Mouse (Mus musculus) stomach, postnatal 0 days (tissue): ENCODE data around the gene Adamtsl1. TPM values are rescaled to one million over a fixed set of nuclear protein-coding genes. Genes with fewer than 3 reads are reported as not detected.

Experiments used
- ATAC-seq: fragments of 200-750 bp; cut with Nextera tagmentation; 2 replicates; pipeline ENCODE4 v1.8.0; 2017; ENCODE audit not compliant: low FRiP score, low TSS enrichment
- DNase-seq: peaks from one replicate; pipeline ENCODE4 v3.0.0-alpha.2; 2016; ENCODE audit warnings: low spot score
- H3K27ac ChIP-seq: fragments of 300-500 bp; sonication (generic); replicated peaks from 2 replicates; pipeline ENCODE4 v1.5.1; 2014; ENCODE audit warnings: mild to moderate bottlenecking, control low read depth
- H3K27me3 ChIP-seq: fragments of 300-500 bp; sonication (generic); 2 replicates; pipeline ENCODE4 v1.6.1; 2014; ENCODE audit warnings: low read length; ENCODE audit not compliant: control insufficient read depth, insufficient read depth
- H3K36me3 ChIP-seq: fragments of 300-500 bp; sonication (generic); 2 replicates; pipeline ENCODE4 v1.6.1; 2014; ENCODE audit warnings: low read length, mixed read lengths; ENCODE audit not compliant: control insufficient read depth, insufficient read depth
- H3K4me1 ChIP-seq: fragments of 300-500 bp; sonication (generic); replicated peaks from 2 replicates; pipeline ENCODE4 v1.6.1; 2014; ENCODE audit warnings: antibody characterized with exemption; ENCODE audit not compliant: control insufficient read depth, insufficient read depth
- H3K4me2 ChIP-seq: fragments of 300-500 bp; sonication (generic); replicated peaks from 2 replicates; pipeline ENCODE4 v1.6.1; 2014; ENCODE audit warnings: low read depth, mild to moderate bottlenecking, control low read depth, moderate library complexity
- H3K4me3 ChIP-seq: fragments of 300-500 bp; sonication (generic); 2 replicates; pipeline ENCODE4 v1.5.1; 2014; ENCODE audit warnings: low read depth, low read length, control low read depth
- H3K9ac ChIP-seq: fragments of 300-500 bp; sonication (generic); 2 replicates; pipeline ENCODE4 v1.6.1; 2014; ENCODE audit warnings: mild to moderate bottlenecking, low read length, control low read depth, mixed read lengths
- H3K9me3 ChIP-seq: fragments of 300-500 bp; sonication (generic); 2 replicates; pipeline ENCODE4 v1.6.1; 2016; ENCODE audit warnings: low read length; ENCODE audit not compliant: control insufficient read depth
- CTCF ChIP-seq: IDR thresholded peaks from 2 replicates; pipeline ENCODE4 v1.5.1; 2016; ENCODE audit warnings: antibody characterized with exemption, low read depth, mild to moderate bottlenecking, moderate library complexity
- EP300 ChIP-seq: optimal IDR thresholded peaks from 2 replicates; pipeline ENCODE3; 2016; ENCODE audit warnings: antibody characterized with exemption
- WGBS: fragments of 180-500 bp; shearing (Covaris S2); extraction: QIAGEN DNeasy Blood & Tissue Kit; methylation state at CpG from one replicate; pipeline ENCODE4 v1.1.7; 2014; 5-methylcytosine and 5-hydroxymethylcytosine counted together
- polyA plus RNA-seq: library from polyadenylated mRNA; unstranded; fragments of >200 nt; fragmentation: Nextera tagmentation; extraction: Ambion mirVana; gene quantifications from 2 replicates; pipeline ENCODE4 v1.2.1, GENCODE M21; 2015

The Adamtsl1 gene
- polyA plus RNA-seq, 1 experiment from 2014 or later: 7.3 TPM

DNA sequence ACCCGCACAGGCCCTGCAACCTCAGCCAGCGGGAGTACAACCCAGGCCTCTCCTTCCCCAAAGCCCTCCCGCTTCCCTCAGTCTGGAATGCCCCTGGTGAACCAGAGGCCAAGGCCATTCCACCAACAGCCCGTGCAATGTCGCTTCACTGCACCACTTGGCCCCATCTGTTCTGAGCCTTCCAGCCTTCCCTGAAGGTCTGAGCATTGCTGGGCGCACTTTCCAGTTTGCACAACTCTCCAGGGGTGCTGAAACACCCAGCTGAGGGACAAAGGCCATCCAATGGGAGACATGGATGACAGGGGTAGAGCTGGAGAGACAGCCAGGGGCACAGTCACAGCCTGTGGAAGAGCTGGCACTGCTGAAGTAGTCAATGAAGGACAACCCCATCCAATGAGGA lies 365.4 kb downstream of the Adamtsl1 start:
- ATAC-seq: no peak
- TF ChIP-seq EP300 (no peak), CTCF (no peak)
- DNase-seq: no peak
- Histone ChIP-seq H3K27me3 (no peaks in the 10 kb centered on the region), H3K4me1 (no peaks in the 10 kb centered on the region), H3K27ac (no peak overlapping the region), H3K4me2 (no peak overlapping the region), H3K4me3 (no peak overlapping the region), H3K9ac (no peak overlapping the region), H3K9me3 (no peaks in the 10 kb centered on the region), H3K36me3 (no peaks in the 10 kb centered on the region)
- 60% methylated on average over 6 of the region's 6 CpGs for WGBS

DNA sequence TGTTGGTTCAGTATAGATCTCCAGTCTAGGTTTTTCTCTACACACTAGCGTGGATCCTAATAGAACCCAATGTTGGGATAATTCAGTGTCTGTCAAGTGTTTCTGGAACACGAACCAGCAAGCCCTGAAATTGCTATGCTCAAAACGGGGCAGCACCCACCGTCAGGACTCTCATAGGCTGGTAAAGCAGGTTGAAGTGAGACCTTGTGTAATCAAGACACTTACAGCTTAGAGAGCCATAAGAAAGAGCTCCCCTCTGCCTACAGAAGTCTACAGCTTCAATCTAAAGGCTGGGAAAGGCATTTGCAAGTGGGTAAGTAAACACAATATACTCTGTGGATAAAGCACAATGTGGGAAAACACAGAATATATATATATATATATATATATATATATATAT lies 367.3 kb downstream of the Adamtsl1 start:
- Histone ChIP-seq H3K4me1 (no peaks in the 10 kb centered on the region), H3K36me3 (no peaks in the 10 kb centered on the region), H3K9me3 (no peaks in the 10 kb centered on the region), H3K4me2 (no peak overlapping the region), H3K9ac (no peak overlapping the region), H3K27me3 (no peaks in the 10 kb centered on the region), H3K4me3 (no peak overlapping the region), H3K27ac (no peak overlapping the region)
- ATAC-seq (no peak), DNase-seq (no peak)
- no peak for TF ChIP-seq EP300
- TF ChIP-seq CTCF: no peak
- WGBS: 85% methylated on average over 4 of the region's 4 CpGs

GRCm38 (mm10) chr4:85884031-85884430 lies 370.1 kb downstream of the Adamtsl1 start:
- Histone ChIP-seq H3K27me3 (no peaks in the 10 kb centered on the region), H3K4me1 (no peaks in the 10 kb centered on the region), H3K36me3 (no peaks in the 10 kb centered on the region), H3K27ac (no peak overlapping the region), H3K9me3 (no peaks in the 10 kb centered on the region), H3K4me3 (no peak overlapping the region), H3K9ac (no peak overlapping the region), H3K4me2 (no peak overlapping the region)
- ATAC-seq (no peak), DNase-seq (no peak)
- 44% methylated on average over 4 of the region's 4 CpGs for WGBS
- TF ChIP-seq EP300 (no peak), CTCF (no peak)

- no peak overlapping the region for H3K4me3 ChIP-seq
- 80% methylated on average over 2 of the region's 2 CpGs for WGBS
Observed at GRCm38 (mm10) chr4:85889877-85890598, 376.1 kb downstream of the Adamtsl1 start.

DNA sequence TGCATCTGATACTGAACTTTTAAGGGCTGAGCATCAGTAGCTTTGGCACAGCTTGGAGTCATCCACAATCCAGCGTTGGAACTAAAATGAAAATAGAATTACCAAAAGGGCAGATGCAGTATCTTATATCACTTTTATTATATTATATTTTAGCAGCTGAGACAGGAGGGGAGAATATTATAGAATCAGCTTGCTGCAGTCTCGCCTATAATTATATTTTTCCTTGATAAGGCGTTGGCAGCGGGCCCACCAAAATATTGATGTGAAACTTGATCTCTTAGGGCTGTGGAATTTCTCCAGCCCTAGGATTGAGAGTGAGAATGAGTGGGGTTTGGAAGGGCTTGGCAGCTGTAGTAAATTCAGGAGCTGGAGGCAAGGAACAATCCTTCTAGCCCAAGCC lies 387.3 kb downstream of the Adamtsl1 start:
- no peak overlapping the region for H3K9ac ChIP-seq
- ATAC-seq: no peak
- TF ChIP-seq EP300 (no peak), CTCF (no peak)
- H3K36me3 ChIP-seq: no peaks in the 10 kb centered on the region
- no peak overlapping the region for H3K4me3 ChIP-seq
- H3K4me2 ChIP-seq: no peak overlapping the region
- no peaks in the 10 kb centered on the region for H3K27me3 ChIP-seq
- H3K27ac ChIP-seq: no peak overlapping the region
- H3K4me1 ChIP-seq: no peaks in the 10 kb centered on the region
- WGBS: 42% methylated on average over 4 of the region's 4 CpGs
- DNase-seq: no peak
- no peaks in the 10 kb centered on the region for H3K9me3 ChIP-seq

More at GRCm38 (mm10) chr4:85889877-85890598, 376.1 kb downstream of the Adamtsl1 start:
- no peak for TF ChIP-seq EP300
- no peak for TF ChIP-seq CTCF
- Histone ChIP-seq H3K4me2 (no peak overlapping the region), H3K9ac (no peak overlapping the region), H3K27ac (no peak overlapping the region), H3K4me1 (no peaks in the 10 kb centered on the region), H3K36me3 (no peaks in the 10 kb centered on the region), H3K27me3 (no peaks in the 10 kb centered on the region), H3K9me3 (no peaks in the 10 kb centered on the region)
- DNase-seq: no peak
- no peak for ATAC-seq

GRCm38 (mm10) chr4:85904217-85904616 lies 390.2 kb downstream of the Adamtsl1 start:
- TF ChIP-seq CTCF (no peak), EP300 (no peak)
- Histone ChIP-seq H3K27ac (no peak overlapping the region), H3K4me2 (no peak overlapping the region), H3K27me3 (no peaks in the 10 kb centered on the region), H3K9me3 (no peaks in the 10 kb centered on the region), H3K9ac (no peak overlapping the region), H3K36me3 (no peaks in the 10 kb centered on the region), H3K4me3 (no peak overlapping the region), H3K4me1 (no peaks in the 10 kb centered on the region)
- no peak for ATAC-seq
- no peak for DNase-seq
- WGBS: 90% methylated on average over 5 of the region's 5 CpGs
